Mouse (Mus musculus): ENCODE measurements around the gene Sema7a.

Sema7a gene

DNA sequence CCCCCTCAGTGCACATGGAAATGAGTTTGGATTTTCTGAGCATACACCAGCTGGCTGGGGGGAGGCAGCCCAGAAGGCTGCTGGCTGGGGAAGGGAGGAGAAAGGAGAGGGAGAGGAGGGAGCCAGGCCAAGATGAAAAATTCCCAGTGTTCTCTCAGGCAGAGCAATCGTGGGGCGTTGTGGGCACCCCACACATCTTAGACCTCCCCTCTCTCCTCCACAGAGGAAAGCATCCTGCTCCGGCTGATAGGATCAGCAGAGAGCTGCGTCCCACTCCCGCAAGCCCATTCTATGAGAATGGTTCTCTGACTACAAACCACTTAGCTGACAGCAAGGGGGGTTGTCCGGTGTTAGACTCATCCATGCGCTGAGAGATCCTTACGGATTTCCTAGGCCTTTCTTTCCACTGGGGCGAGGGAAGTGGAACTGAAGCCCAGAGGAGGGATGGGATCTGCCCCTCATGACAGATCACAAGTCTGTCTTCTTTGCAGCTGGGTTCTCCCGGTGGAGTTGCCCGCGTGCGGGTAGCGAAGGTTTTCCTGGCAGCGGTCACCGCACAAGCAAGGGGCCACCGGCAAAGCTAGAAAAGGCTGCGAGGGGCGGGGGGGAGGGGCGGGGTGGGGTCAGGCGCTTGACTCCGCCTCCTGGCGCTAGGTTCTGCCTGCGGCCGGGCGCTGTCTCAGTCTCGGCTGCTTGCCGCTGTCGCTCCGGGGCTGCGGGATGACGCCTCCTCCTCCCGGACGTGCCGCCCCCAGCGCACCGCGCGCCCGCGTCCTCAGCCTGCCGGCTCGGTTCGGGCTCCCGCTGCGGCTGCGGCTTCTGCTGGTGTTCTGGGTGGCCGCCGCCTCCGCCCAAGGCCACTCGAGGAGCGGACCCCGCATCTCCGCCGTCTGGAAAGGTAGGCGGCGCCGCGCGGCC, at the start of gene Sema7a:
TSS of gene Sema7a (plus strand) at position 682 of the 918 bp plus-strand sequence.
- DNase-seq, result peak; percentile 77 to 87

DNA sequence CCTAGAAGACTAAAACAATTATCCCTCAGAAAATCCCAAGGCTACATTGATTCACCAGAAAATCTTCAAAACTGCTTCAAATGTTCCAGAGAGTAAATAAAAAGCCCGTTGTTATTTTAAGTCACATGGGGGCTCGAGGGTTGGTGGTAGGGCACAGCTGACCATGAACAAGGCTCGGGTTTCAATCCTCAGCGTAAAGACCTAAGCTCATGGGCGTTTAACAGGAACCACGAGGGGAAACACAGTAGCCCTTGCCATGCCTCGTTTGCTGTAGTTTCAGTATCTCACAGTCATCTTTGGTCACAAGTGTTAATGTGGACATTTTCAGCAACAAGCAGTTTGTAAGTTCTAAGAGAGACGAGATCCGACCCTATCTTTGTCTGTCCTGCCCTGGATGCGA, 39.4 kb upstream of the Sema7a start:
- DNase-seq, result no peak

DNA sequence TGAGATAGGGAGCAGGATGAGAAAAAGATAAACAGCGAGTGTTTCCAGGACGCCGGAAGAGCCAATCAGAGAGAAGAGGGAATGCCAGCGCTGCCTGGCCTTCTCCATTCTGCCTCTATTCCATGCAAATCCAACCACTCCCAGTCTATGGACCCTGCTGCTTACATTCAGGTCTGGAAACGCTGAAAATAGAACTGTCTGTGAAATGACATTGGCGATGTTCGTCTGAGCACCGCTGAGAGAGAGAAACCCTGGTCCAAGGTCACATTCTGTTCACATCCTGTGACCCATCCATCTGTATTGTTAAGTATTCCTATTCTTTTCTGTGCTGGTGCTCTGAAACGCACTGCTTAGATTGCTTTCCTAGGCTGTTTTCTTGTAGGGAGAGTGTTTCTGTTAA, 38.7 kb upstream of the Sema7a start:
- DNase-seq, result no peak

GRCm38 (mm10) chr9:57901601-57902000, 38.3 kb upstream of the Sema7a start:
- DNase-seq, result no peak

GRCm38 (mm10) chr9:57902132-57902531, 37.8 kb upstream of the Sema7a start:
- DNase-seq, result no peak

- DNase-seq, result no peak
These were observed 36.2 kb upstream of the Sema7a start for GRCm38 (mm10) chr9:57903589-57904249.

DNA sequence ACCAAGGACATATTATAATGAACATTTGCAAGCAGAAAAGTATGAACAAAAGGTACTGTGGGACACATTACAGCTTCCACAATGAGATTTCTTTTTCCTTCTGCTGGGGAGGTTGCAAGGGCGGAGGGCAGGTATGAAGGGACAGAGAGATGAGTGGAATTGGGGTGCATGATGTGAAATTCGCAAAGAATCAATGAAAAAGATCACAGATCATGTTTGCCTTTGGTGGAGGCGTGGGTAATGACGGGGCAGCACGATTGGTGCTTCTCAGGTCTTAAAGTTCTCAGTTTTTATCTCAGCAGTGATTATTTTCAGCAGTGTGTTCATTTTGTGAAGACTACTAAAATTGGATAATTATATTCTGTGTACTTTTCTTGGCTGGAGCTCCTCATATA, 35.7 kb upstream of the Sema7a start:
- DNase-seq, result no peak

- DNase-seq, result no peak
These were observed 32.7 kb upstream of the Sema7a start for GRCm38 (mm10) chr9:57907206-57907605.

DNA sequence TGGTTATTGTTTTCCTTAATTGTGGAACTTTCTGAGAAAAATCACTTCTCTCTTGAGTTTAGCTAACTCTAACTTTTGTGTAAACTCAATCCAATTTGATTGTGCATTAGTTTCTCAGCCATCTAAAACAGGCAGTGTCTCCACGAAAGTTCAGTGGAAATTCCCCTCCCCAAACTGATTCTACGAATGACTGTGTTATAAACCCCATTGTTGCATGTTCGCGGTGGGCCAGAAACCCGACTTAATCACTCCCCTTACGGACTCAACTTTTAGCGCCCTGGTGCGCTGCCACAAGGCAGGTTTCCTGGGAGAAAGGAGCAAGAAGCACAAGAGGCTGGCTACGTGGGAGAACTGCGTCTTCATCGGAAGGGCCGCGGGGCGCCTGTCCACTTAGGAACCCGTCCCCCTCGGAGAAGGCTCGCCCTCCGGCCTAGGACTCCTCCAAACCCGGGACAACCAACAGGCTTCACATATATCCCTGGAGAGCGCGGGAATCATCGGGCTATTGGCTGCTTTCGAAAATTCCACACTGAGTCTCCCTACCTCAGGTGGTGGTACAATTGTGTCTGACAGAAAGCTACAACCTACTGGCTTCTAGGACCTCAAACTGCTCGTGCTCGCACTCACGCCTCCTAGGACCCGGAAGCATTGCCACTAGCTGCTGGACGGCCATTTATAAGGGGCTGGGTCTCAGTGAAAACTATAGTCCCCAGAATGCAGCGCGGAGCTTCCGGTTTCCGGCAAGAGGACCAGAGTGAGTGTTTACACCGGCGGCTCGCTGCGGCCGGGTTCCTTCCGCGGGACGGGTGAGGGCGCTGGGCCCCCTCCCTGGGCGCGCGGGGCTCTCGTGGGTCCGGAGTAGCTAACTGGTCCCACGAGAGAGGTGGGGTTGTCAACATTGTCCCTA, 29.4 kb upstream of the Sema7a start, which contains the start of gene Ubl7:
TSS of gene Ubl7 (plus strand) at position 726 of the 907 bp plus-strand sequence.
- peak; percentile 94 to 96 for DNase-seq

DNA sequence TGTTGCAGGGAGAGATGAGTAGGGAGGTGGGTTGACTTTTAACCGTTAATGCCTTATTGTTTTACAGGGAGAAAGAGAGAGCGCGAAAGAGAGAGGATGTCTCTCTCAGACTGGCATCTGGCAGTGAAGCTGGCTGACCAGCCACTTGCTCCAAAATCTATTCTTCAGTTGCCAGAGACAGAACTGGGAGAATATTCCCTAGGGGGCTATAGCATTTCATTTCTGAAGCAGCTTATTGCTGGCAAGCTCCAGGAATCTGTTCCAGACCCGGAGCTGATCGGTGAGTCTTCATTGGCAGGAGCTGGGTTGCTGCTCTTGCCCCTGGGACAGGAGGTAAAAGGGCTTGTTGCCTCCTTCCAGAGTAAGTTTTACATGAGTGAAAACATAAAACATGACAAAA, 27.3 kb upstream of the Sema7a start:
- DNase-seq, result no peak

DNA sequence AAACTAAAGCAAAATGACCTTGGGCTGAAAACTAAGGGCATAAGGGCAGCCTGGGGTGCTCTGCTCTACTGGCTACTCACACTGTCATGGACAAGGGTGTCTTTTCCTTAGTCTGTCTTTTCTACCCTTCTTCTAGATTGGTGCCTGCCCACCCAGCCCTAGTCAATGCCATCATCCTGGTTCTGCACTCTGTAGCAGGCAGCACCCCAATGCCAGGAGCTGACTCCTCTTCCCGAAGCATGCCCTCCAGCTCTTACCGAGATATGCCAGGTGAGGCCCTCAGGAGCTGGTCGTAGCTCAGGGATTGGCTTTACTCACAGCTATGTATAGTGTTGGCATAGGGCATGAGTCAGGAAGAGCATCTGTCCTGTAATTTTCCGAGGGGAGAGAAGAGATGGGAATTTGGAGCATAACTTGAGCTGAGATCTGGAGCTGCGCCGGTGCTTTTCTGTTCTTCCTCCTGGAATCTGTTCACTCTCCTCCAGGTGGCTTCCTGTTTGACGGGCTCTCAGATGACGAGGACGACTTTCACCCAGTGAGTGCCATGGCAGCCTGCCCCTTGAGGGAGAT, 18.3 kb upstream of the Sema7a start:
- no peak for DNase-seq

DNA sequence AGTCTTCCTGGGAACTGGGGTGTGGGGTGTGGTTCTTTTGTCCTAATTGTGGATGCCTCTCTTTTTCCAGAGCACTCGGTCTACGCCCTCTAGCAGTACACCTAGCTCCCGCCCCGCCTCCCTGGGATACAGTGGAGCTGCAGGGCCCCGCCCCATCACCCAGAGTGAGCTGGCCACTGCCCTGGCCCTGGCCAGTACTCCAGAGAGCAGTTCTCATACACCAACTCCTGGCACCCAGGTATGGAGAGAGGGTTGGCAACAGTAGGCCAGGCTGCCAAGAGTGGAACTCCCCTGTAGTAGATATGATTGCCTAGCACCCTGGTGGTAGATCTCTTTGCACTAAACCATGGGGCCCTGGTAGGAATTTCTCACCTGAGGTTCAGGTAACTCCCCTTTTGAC, 17.5 kb upstream of the Sema7a start:
- no peak for DNase-seq

- no peak for DNase-seq
These were observed 16.9 kb upstream of the Sema7a start for GRCm38 (mm10) chr9:57923046-57923445.

- DNase-seq, result peak in 1 of 2 experiments; percentile 18
These were observed 8.6 kb upstream of the Sema7a start for GRCm38 (mm10) chr9:57931166-57931767.

DNA sequence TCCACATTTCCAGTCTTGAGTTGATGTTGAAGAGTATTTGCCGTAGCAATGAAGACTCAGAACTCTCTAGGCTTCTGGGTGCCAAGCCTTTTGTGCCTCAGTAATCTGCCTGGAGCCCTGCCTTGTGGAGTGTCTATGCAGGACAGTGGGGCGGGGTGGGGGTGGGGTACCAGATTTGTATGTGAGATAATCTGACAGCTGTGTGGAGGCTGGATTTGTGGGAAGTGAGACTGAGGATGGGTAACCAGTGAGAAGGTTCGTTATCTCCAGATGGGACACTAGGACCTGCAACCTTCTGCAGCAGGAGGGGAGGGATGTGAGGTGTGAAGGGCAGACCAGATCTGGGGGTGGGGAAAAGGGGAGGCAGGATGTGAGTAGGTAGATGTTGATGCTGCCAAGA, 7.7 kb upstream of the Sema7a start:
- DNase-seq, result no peak

DNA sequence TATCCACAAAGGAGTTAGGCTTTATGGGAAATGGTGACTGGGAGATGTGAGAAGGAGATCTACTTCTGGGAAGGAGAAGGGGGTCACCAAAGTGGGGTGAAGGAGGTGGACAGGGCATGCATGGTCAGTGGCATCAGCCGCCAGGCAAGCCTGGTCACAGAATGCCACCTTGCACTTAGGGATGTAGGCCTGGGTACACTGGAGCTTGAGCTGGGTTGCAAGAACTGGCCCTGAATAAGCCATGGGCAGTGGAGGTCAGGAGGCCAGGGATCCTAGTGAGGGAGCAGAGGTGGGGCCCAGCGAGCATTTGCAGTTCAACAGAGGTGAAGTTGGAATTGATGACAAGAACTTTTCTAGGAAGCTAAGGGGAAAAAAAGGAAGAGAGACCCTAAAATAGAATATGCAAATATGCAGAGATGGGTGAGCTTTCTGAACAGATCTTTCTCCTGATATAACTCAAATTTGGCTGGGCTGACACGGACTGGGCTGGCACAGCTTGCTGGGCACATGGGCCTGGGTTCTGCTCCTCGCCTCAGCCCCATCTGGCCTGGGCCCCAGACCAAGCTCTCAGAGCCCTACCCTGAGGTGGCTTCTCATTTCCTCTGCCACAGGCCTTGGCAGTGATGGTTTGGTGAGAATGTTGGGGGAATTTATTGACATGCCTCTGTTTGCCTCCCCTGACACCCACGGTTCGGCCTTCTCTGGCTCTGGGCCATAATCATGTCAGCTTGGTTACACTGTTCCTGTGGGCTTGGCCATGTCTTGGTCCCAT, 6.9 kb upstream of the Sema7a start:
- DNase-seq, result peak in 1 of 2 experiments; percentile 32

DNA sequence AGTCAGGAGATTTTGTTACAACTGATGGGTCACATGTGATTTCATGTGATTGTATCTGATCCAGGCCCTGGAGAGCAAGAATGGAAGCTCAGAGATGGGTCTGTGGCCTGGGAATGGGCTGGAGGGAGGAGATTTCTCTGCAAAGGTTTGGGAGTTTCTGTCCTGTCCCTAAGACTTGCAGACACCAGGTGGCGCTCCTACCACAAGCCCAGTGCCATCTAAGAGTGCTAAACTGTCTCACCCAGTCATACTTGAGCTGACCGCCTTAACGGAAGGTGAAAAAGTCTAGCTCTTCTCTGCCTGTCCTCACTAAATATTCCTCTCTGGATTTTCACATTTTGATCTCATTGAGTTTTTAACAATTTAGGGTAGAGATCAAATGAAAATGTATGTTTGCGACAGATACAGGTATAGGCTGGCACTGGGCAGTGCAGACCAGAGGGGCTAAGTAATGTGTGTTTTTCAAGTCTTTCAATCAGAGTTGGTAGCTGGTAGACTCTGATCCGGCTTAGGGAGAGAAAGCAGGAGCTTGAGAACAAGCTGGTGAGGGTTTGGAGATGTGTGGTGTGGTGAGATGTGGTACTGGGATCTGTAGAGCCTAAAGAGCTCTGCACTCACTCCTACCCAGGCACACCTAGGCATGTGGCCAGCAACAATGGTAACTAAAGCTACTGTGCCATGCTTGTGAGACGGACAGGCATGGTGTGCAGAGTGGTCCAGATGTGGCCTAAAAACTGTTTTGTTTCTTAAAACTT, 4.1 kb upstream of the Sema7a start:
- DNase-seq, result peak; percentile 87 to 95

DNA sequence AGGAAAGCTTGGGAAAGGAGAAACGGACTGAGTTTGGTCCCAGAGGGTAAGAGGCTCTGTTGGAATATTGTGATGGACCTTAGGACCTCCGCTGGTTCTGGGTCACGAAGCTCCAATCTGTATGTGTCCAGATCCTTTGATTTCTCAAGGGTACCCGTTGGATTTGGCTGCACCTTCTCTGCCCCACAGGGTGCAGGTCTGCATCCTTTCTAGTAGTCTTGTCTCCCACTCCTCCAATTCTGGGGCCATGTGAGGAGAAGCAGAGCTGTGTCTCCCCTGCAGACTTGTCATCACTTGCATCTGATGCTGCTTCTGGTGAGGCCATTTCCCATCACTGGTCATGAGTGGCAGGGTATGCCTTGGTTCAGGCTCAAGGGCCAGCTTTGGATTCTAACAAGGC, 2.7 kb upstream of the Sema7a start:
- DNase-seq, result no peak

DNA sequence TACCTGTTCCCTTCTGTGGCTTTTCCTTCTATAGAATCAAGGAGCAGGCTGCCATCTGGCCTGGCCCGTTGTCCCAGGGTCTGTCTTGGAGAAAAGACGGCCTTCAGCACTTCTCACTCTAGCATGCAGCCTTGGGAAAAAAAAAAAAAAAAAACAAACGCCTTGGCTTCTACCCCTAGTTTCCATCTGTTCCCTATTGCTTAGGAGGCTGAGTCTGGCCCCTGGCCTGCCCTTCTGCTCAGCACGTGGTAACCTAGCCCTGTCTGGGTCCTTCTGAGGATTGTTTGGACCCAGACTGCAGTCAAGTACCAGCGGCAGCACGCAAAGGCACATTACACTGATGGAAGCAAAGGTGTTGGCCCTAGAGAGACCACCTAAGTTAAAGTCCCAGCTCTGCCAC, 2.3 kb upstream of the Sema7a start:
- no peak for DNase-seq

GRCm38 (mm10) chr9:57938225-57939055, 1.5 kb upstream of the Sema7a start:
- DNase-seq, result no peak
